Mouse (Mus musculus) thymus, postnatal 36 days (tissue): Measurements from ENCODE around the gene Usp46.

Experiments
- DNase-seq, 2 experiments: peaks; one replicate each; pipeline ENCODE4 v3.0.0; 2022; ENCODE audit warnings: mixed read lengths in 2 of 2

Gene Usp46

GRCm38 (mm10) chr5:74068714-74069321 is 587 bp upstream of the Usp46 start:
- peak; percentile 41 to 50 for DNase-seq

GRCm38 (mm10) chr5:74067346-74067745 is 885 bp downstream of the Usp46 start:
- no peak for DNase-seq

- DNase-seq, result no peak
Observed at GRCm38 (mm10) chr5:74066416-74067115, 1.7 kb downstream of the Usp46 start.

- DNase-seq, result no peak
Observed at GRCm38 (mm10) chr5:74065565-74066275, 2.5 kb downstream of the Usp46 start.

- no peak for DNase-seq
Observed at GRCm38 (mm10) chr5:74064844-74065243, 3.4 kb downstream of the Usp46 start.

GRCm38 (mm10) chr5:74063226-74063747 is 4.9 kb downstream of the Usp46 start:
- no peak for DNase-seq

- no peak for DNase-seq
Observed at GRCm38 (mm10) chr5:74062266-74062665, 6.0 kb downstream of the Usp46 start.

GRCm38 (mm10) chr5:74061408-74062047 is 6.7 kb downstream of the Usp46 start:
- no peak for DNase-seq

- DNase-seq, result no peak
Observed at GRCm38 (mm10) chr5:74052171-74052909, 15.9 kb downstream of the Usp46 start.

GRCm38 (mm10) chr5:74051394-74052170 is 16.6 kb downstream of the Usp46 start:
- DNase-seq, result no peak

GRCm38 (mm10) chr5:74050903-74051302 is 17.3 kb downstream of the Usp46 start:
- peak in 1 of 2 experiments; percentile 15 for DNase-seq

- no peak for DNase-seq
Observed at GRCm38 (mm10) chr5:74048846-74049495, 19.3 kb downstream of the Usp46 start.

- no peak for DNase-seq
Observed at GRCm38 (mm10) chr5:74044591-74044990, 23.6 kb downstream of the Usp46 start.

- DNase-seq, result no peak
Observed at GRCm38 (mm10) chr5:74042796-74043340, 25.4 kb downstream of the Usp46 start.

GRCm38 (mm10) chr5:74040541-74040940 is 27.7 kb downstream of the Usp46 start:
- no peak for DNase-seq

GRCm38 (mm10) chr5:74035454-74035853 is 32.8 kb downstream of the Usp46 start:
- no peak for DNase-seq

GRCm38 (mm10) chr5:74034177-74034576 is 34.1 kb downstream of the Usp46 start:
- DNase-seq, result no peak

- DNase-seq, result no peak
Observed at GRCm38 (mm10) chr5:74029787-74030186, 38.4 kb downstream of the Usp46 start.

- no peak for DNase-seq
Observed at GRCm38 (mm10) chr5:74028691-74029479, 39.3 kb downstream of the Usp46 start.

GRCm38 (mm10) chr5:74028221-74028620 is 40.0 kb downstream of the Usp46 start:
- no peak for DNase-seq
